Mouse (Mus musculus) monocyte, adult 5-6 weeks (primary cell): ENCODE results near the gene Akr1c13. TPM values are rescaled to one million over a fixed set of nuclear protein-coding genes. Genes with fewer than 3 reads are reported as not detected.

Experiments
- ATAC-seq: fragments of 153-309, 156-312 bp; replicated peaks from 2 replicates; pipeline ENCODE4 v1.8.0; 2017; ENCODE audit warnings: mild to moderate bottlenecking; ENCODE audit not compliant: low TSS enrichment, insufficient number of reproducible peaks, severe bottlenecking, poor library complexity, low FRiP score
- total RNA-seq: library from RNA; stranded (forward); fragments of 200-1000, 200-491, 200-594 nt; gene quantifications from 3 replicates; pipeline ENCODE4 v1.2.3, GENCODE M21; 2017

The Akr1c13 gene
- total RNA-seq, 1 experiment from 2014 or later: 29.7 TPM

GRCm38 (mm10) chr13:4233135-4233534, 42.2 kb downstream of the Akr1c13 start:
- ATAC-seq: no peak

- ATAC-seq: no peak
Measured at GRCm38 (mm10) chr13:4233536-4234172, 42.7 kb downstream of the Akr1c13 start.

GRCm38 (mm10) chr13:4244861-4245559, 54.1 kb downstream of the Akr1c13 start:
- ATAC-seq: no peak

GRCm38 (mm10) chr13:4249347-4249746, 58.4 kb downstream of the Akr1c13 start:
- no peak for ATAC-seq

Other genes starting within 250 kb of the Akr1c13 start
- gene Ucn3, start 245.8 kb upstream of the Akr1c13 start, total RNA-seq: not detected in 3 replicates
- not detected in 3 replicates for gene Akr1c14, start 142.1 kb upstream of the Akr1c13 start, total RNA-seq
- not detected in 3 replicates for gene Akr1c18, start 40.5 kb upstream of the Akr1c13 start, total RNA-seq
- gene Akr1c19, start 37.5 kb downstream of the Akr1c13 start, total RNA-seq: not detected in 3 replicates
- gene Akr1c12, start 88.3 kb downstream of the Akr1c13 start, total RNA-seq: 0.78 TPM in 1 of 3 replicates, not detected in the others
- gene Akr1c6, start 243.2 kb downstream of the Akr1c13 start, total RNA-seq: not detected in 3 replicates